Mouse (Mus musculus) liver, embryonic 11.5 days (tissue): ENCODE data around the gene Cdk17. TPM values are rescaled to one million over a fixed set of nuclear protein-coding genes. Genes with fewer than 3 reads are reported as not detected.
"Not testable (repeated sequence)": the region's sequence is repeated elsewhere in the genome, so short reads cannot be mapped to it uniquely, and the experiment has no call there.

Source experiments
- ATAC-seq: fragments of 200-750 bp; cut with Nextera tagmentation; replicated peaks from 2 replicates; pipeline ENCODE4 v1.8.0; 2017; ENCODE audit warnings: moderate number of reproducible peaks, mild to moderate bottlenecking, moderate TSS enrichment, moderate library complexity; ENCODE audit not compliant: low FRiP score
- DNase-seq: peaks from one replicate; pipeline ENCODE4 v3.0.0-alpha.2; 2017; ENCODE audit warnings: low spot score
- H3K27ac ChIP-seq: fragments of 300-500 bp; sonication (generic); 2 replicates; pipeline ENCODE4 v1.5.1; 2014; ENCODE audit warnings: mild to moderate bottlenecking, low read depth, low read length, control low read depth
- H3K27me3 ChIP-seq: fragments of 300-500 bp; sonication (generic); replicated peaks from 2 replicates; pipeline ENCODE4 v1.6.1; 2014; ENCODE audit warnings: low read length, mixed read lengths; ENCODE audit not compliant: control insufficient read depth, insufficient read depth
- H3K36me3 ChIP-seq: fragments of 300-500 bp; sonication (generic); 2 replicates; pipeline ENCODE4 v1.6.1; 2014; ENCODE audit warnings: mild to moderate bottlenecking, low read length, moderate library complexity, mixed read lengths; ENCODE audit not compliant: control insufficient read depth, insufficient read depth
- H3K4me1 ChIP-seq: fragments of 300-500 bp; sonication (generic); replicated peaks from 2 replicates; pipeline ENCODE4 v1.6.1; 2014; ENCODE audit warnings: low read length, mixed read lengths; ENCODE audit not compliant: control insufficient read depth, insufficient read depth
- H3K4me2 ChIP-seq: fragments of 300-500 bp; sonication (generic); 2 replicates; pipeline ENCODE4 v1.6.1; 2014; ENCODE audit warnings: mild to moderate bottlenecking, control low read depth, moderate library complexity
- H3K4me3 ChIP-seq: fragments of 300-500 bp; sonication (generic); 2 replicates; pipeline ENCODE4 v1.5.1; 2014; ENCODE audit warnings: low read depth, low read length, control low read depth
- H3K9ac ChIP-seq: fragments of 300-500 bp; sonication (generic); 2 replicates; pipeline ENCODE4 v1.6.1; 2014; ENCODE audit warnings: low read depth, low read length, control low read depth
- H3K9me3 ChIP-seq: fragments of 300-500 bp; sonication (generic); 2 replicates; pipeline ENCODE4 v1.6.1; 2016; ENCODE audit warnings: low read length, inconsistent platforms, mixed read lengths; ENCODE audit not compliant: control insufficient read depth
- whole genome bisulfite sequencing: fragments of 180-500 bp; shearing (Covaris S2); extraction: QIAGEN DNeasy Blood & Tissue Kit; methylation state at CpG from one replicate; pipeline ENCODE4 v1.1.7; 2014; 5-methylcytosine and 5-hydroxymethylcytosine counted together
- polyA plus RNA-seq: library from polyadenylated mRNA; unstranded; fragments of >200 nt; fragmentation: Nextera tagmentation; extraction: Ambion mirVana; gene quantifications from 2 replicates; pipeline ENCODE4 v1.2.1, GENCODE M21; 2014

The Cdk17 gene
- polyA plus RNA-seq, 1 experiment from 2014 or later = 23.1 TPM

DNA sequence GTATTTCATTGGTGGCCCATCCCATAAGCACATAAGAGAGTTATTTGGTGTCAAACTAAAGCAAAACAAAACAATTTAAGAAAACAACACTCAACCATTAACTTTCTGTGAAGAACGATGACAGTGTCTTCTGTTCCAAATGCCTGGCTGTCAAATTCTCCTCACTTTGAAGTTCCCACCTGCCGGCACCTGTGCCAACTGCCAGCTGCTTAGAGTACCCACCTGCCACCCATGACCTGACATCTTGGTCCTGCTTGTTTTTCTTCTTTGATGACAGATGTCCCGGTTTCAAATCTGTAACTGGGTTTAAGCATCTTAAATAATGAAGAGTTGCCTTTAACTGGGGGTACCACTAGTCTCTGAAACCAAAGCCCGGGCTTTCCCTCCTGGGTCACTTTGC is 14.1 kb upstream of the Cdk17 start:
- no peak overlapping the region for H3K27ac ChIP-seq
- no peak overlapping the region for H3K9ac ChIP-seq

DNA sequence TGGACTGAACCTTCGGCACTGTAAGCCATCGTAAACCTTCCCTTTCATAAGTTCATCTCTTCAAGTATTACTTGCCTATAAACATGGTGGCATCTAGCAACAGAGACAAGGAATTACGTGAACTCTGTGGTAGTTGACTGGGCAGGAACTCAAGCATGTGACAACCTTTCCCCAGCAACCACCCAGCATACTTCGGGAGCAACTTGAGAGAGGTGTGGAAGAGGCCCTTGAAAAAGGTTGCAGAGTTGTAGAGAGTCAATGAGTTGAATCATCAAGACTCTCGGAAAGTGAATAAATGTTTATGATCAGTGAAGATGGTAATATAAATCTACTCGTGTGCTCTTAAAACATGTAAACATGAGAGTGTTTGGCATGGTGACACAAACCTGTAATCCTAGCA is 13.0 kb upstream of the Cdk17 start:
- DNase-seq (no peak), ATAC-seq (no peak)
- no peaks in the 10 kb centered on the region for H3K9me3 ChIP-seq
- WGBS = 89% methylated on average over 6 of the region's 6 CpGs
- H3K4me1 ChIP-seq = peaks cover 10% of the 10 kb centered on the region
- no peak overlapping the region for H3K9ac ChIP-seq
- no peaks in the 10 kb centered on the region for H3K36me3 ChIP-seq
- H3K4me2 ChIP-seq = no peak overlapping the region
- H3K27me3 ChIP-seq = no peaks in the 10 kb centered on the region
- H3K27ac ChIP-seq = no peak overlapping the region
- H3K4me3 ChIP-seq = no peak overlapping the region

More for the DNA sequence above, 14.1 kb upstream of the Cdk17 start:
- WGBS = 87% methylated on average over 4 of the region's 4 CpGs
- H3K36me3 ChIP-seq = no peaks in the 10 kb centered on the region
- no peaks in the 10 kb centered on the region for H3K27me3 ChIP-seq
- H3K4me1 ChIP-seq = peaks cover 10% of the 10 kb centered on the region
- DNase-seq (no peak), ATAC-seq (no peak)
- H3K4me2 ChIP-seq = no peak overlapping the region
- H3K4me3 ChIP-seq = no peak overlapping the region
- H3K9me3 ChIP-seq = no peaks in the 10 kb centered on the region

- Histone ChIP-seq H3K36me3 (no peaks in the 10 kb centered on the region), H3K4me2 (no peak overlapping the region), H3K9me3 (no peaks in the 10 kb centered on the region), H3K27me3 (no peaks in the 10 kb centered on the region), H3K4me3 (no peak overlapping the region), H3K4me1 (peaks cover 6% of the 10 kb centered on the region), H3K9ac (no peak overlapping the region), H3K27ac (no peak overlapping the region)
- no peak for DNase-seq
- 35% methylated on average over 1 of the region's 2 CpGs for whole genome bisulfite sequencing
- no peak for ATAC-seq
Observed at GRCm38 (mm10) chr10:93149597-93149996, 11.1 kb upstream of the Cdk17 start.

GRCm38 (mm10) chr10:93151775-93152174 is 8.9 kb upstream of the Cdk17 start:
- H3K36me3 ChIP-seq = no peaks in the 10 kb centered on the region
- no peak overlapping the region for H3K27ac ChIP-seq
- ATAC-seq (no peak), DNase-seq (no peak)
- no peak overlapping the region for H3K4me2 ChIP-seq
- 49% methylated on average over 6 of the region's 6 CpGs for WGBS
- no peak overlapping the region for H3K9ac ChIP-seq
- H3K27me3 ChIP-seq = no peaks in the 10 kb centered on the region
- H3K4me3 ChIP-seq = no peak overlapping the region
- H3K9me3 ChIP-seq = no peaks in the 10 kb centered on the region
- H3K4me1 ChIP-seq = peaks cover 4% of the 10 kb centered on the region; the same call in 1 of the 2 replicates

GRCm38 (mm10) chr10:93152698-93153097 is 8.0 kb upstream of the Cdk17 start:
- no peaks in the 10 kb centered on the region for H3K27me3 ChIP-seq
- H3K36me3 ChIP-seq = no peaks in the 10 kb centered on the region
- no peak overlapping the region for H3K4me3 ChIP-seq
- no peak for ATAC-seq
- H3K4me2 ChIP-seq = no peak overlapping the region
- no peaks in the 10 kb centered on the region for H3K9me3 ChIP-seq
- H3K27ac ChIP-seq = no peak overlapping the region
- peaks cover 4% of the 10 kb centered on the region; the same call in 1 of the 2 replicates for H3K4me1 ChIP-seq
- DNase-seq = no peak
- no peak overlapping the region for H3K9ac ChIP-seq
- WGBS = 86% methylated on average over 5 of the region's 5 CpGs

GRCm38 (mm10) chr10:93153404-93153803 is 7.3 kb upstream of the Cdk17 start:
- not testable (repeated sequence) for H3K27ac ChIP-seq, ATAC-seq, H3K4me3 ChIP-seq, H3K36me3 ChIP-seq, H3K4me2 ChIP-seq, DNase-seq, H3K4me1 ChIP-seq, H3K9ac ChIP-seq, H3K27me3 ChIP-seq, H3K9me3 ChIP-seq
- WGBS = 85% methylated on average over 2 of the region's 2 CpGs

DNA sequence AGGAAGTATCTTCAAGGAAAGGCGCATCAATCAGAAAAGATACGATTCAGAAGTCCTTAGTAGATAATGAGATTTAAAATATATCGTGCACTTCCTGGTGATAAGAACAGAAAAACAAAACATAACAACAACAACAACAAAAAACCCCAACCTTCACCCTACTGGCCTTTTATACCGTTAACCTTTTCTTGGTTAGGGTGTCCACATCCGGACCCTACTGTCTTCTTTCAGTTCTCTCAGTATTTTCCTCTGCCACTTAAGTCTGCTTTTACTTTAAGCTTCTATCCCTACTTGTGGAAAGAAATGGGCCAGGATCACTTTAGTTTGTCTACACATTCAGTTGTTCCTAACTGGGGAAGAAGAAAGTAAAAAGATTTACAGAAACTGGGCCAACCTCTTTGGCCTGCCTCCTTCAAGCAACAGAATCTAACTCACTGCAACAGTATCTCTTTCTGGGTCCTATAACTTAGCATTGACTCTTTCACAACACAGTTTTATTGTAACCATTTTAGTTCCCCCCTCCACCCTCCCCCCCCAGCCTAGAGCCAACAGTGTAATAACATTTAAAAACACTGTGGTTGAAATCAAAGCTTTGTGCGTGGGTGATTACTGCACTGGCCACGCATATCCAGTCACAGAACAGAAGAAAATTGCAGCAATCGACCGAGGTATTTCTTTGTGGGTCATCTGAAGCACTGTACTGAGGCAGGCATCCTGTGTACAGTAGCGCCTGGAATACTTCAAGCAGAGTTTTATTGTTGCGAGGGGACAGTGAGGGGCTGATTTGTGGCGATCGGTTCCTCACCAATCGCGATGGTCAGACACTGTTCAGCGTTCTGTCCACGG is 801 bp upstream of the Cdk17 start:
- H3K4me3 ChIP-seq = peak overlapping the region; percentile 99
- H3K9me3 ChIP-seq = no peaks in the 10 kb centered on the region
- WGBS = 15% methylated on average over 17 of the region's 17 CpGs
- peak; percentile 68 for ATAC-seq
- peak overlapping the region; percentile 95 for H3K27ac ChIP-seq
- H3K27me3 ChIP-seq = no peaks in the 10 kb centered on the region
- no peak for DNase-seq
- H3K9ac ChIP-seq = peak overlapping the region; percentile 54; the same call in 1 of the 2 replicates
- no peaks in the 10 kb centered on the region for H3K36me3 ChIP-seq
- H3K4me2 ChIP-seq = peak overlapping the region; percentile 87
- H3K4me1 ChIP-seq = peaks cover 21% of the 10 kb centered on the region

- peak; percentile 91 for DNase-seq
Observed at GRCm38 (mm10) chr10:93160497-93160806, 223 bp upstream of the Cdk17 start.

More at GRCm38 (mm10) chr10:93160497-93160806, 223 bp upstream of the Cdk17 start:
- no peaks in the 10 kb centered on the region for H3K36me3 ChIP-seq
- peak overlapping the region; percentile 95 for H3K27ac ChIP-seq
- H3K27me3 ChIP-seq = no peaks in the 10 kb centered on the region
- peak overlapping the region; percentile 99 for H3K9ac ChIP-seq
- under 1% methylated on average over 26 of the region's 26 CpGs for WGBS
- ATAC-seq = peak; percentile 89
- peak overlapping the region; percentile 99 for H3K4me3 ChIP-seq
- peaks cover 27% of the 10 kb centered on the region for H3K4me1 ChIP-seq
- peak overlapping the region; percentile 87 for H3K4me2 ChIP-seq
- H3K9me3 ChIP-seq = no peaks in the 10 kb centered on the region
